Mouse (Mus musculus) MN1 (cell line): ENCODE data around the gene Tlr2.
"Not testable (repeated sequence)": the region's sequence is repeated elsewhere in the genome, so short reads cannot be mapped to it uniquely, and the experiment has no call there.

Experiments
- DNase-seq: peaks from one replicate; pipeline ENCODE4 v3.0.0-alpha.2; 2016; ENCODE audit warnings: low spot score

The Tlr2 gene

DNA sequence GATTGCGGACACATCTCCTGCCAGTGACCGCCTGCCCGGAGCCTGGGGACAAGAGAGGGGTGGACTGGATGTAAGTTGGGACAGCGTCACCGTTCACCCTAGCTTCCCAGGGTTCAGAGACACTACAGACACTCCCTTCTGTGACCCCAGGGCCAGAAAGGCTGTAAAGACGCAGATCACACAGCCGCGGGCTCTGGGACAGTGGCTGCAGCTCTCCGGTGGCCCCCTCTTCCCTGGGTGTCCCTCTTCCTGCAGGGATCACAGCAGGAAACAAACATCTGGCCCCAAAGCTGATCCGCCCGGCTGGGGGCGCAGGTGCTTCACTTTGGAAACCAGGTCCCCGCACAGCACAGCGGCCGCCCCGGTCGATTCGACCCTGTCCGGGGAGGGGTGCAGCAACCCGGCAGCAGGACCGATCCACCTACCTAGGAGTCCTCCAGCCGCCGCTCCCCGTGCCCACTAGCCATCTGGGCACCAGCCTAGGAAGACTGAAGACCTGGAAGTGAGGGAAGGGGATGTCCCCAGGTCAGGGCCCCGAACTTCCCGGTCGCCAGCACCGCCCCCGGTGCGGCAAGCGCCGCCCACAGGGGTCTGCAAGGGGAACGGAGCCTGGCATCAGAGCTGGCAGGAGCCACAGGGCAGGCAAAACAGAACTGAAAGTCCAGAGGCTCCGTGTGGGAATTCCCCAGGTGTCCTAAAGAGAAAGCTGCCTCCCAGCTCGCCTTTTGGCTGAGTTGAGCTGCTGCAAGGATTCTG is at the start of gene Tlr2:
Gene Tlr2, minus strand, starts transcription at position 673 of the 756 bp plus-strand sequence.
- DNase-seq: peak; percentile 42

DNA sequence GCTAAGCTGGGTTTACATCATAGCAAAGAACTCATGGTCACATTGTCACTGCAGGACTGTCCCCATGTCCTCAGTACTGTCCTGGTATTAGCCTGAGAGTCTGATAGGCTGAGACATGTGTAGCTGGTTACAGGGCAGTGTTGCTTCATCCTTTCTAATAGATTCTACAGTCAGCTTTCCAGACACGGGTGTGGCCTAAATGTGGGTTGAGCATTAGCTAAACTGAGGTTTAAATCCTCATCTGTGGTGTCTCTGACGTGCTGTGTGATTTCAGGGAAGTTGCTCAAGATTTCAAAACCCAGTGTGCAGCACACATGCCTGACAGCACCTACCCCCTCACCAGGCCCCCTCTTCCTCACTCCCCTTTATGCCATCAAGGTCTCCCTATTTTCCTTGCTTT is 43.6 kb upstream of the Tlr2 start:
- no peak for DNase-seq

DNA sequence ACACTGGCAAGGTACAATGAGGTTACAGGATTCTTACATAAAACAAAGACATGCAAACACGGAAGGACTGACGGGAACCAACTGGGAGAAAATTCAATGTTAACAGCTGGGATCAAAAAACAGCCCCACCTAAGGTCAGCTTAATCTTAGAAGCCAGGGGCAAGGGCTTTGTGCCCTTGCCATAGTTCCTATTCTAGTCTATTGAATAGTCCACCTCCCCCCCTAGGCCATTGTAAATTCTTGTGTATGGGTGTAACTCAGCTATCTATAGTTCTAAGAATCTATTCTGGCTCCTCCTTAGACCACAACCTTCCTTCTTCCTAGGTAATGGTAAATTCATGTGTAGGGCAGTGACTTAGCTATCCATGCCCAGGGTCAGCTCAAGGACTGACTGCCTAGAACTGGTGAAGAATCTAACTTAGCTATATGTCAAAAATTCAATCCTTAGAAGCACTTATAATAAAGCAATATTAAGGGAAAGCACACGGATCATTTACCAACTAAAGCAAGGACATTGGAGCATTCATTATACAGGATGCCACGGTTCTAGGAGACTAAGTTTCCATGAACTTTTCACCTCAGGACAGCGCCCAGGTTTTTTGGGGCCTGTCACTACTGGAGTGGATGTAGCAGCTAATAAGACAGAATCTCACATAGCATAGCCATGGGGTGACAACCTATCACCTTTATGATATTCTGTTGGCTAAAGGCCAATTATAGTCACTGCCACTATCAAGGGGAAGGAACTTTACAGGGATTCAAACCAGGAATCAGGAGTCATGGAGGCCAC is 37.9 kb upstream of the Tlr2 start:
- not testable (repeated sequence) for DNase-seq

- DNase-seq: no peak
Observed at GRCm38 (mm10) chr3:83878801-83879200, 37.2 kb upstream of the Tlr2 start.

DNA sequence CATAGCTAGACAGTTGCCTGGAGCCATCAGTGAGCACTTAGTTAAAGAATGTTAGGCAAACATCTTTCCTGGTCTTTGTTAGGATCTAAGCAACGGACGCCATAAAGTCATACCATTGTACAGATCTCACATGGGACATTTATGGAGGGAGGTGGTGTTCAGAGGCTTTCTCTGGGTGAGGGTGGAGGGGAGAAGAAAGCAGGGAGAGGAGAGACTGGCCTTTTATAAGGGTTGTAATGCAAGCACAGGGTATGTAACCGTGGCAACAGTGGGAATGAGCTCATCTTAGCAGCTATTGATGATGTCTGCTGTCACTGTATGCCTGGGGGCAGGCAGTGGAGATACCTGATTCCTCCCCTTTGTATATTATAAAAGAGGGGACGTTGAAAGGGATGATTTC is 34.7 kb upstream of the Tlr2 start:
- DNase-seq: no peak

DNA sequence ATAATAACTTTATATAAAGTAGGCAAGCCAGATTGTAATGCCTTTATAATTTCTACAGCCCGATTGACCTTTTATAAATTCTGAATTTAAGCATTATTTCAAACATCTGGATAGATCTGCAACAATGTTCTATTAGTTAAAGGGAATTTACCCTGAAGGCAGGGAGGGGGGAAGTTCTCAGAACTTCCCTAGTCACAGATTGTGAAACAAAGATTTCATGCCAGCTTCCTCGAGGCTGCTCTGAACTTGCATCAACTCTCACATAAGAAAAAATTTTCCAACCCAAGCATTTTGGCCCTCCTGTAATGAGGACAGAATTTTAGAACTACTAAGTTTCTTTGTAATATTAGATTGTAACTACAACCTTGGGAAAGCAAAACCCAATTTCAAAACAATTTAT is 33.5 kb upstream of the Tlr2 start:
- DNase-seq: not testable (repeated sequence)

DNA sequence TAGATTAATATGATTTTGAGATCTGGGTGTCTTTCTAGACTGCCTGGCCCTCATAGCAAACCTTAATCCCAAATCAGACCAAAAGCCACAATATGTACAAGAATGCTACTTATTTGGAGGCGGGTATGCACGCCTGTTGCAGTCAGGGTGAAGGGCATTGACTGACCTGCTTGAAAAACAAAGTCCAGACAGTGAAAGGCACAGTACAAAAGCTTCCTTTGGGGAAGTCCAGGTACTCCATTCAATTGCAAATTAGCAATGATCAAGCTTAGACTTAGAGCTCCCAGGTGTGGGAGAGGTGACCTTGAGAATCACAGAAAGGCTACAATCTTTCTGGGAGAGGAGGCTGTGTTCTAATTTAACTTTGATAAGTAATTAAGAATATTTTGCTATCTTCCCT is 31.3 kb upstream of the Tlr2 start:
- not testable (repeated sequence) for DNase-seq

DNA sequence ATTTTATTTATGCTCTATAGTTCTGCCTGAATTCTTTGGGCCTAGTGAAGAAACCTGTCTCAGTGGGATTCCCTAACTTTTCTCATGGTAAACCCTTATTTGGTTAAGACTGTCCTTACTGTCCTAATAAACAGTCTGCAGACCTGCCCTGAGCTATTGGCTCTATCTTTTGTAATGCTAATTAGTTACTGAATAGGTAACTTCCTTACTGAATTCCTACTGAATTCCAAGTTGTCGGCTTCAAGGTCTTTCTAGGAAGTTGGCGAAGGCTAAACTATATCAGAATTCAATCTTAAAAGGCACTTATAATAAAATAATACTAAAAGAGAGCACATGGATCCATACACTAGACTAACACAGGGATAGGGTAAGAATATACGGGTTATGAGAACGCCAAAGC is 30.4 kb upstream of the Tlr2 start:
- not testable (repeated sequence) for DNase-seq

DNA sequence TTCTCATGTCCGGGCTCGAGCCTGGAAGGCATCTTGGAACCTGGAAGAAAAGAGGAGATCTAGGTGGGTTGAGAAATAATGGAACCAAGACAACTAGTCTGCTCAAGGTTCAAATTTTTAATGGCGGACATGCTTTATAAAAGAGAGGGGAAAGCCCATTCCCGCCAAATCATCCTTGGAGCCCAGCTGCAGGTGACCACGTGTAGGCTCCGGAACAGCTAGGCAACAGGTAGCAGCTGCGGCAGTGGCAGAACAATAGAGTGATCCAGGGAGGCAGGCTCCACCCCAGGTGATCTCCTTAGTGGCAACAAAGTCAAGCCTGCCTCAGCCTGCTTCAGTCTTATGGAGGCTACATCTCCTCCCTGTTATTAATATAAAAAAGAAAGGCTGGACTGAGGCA is 30.0 kb upstream of the Tlr2 start:
- DNase-seq: not testable (repeated sequence)

- DNase-seq: no peak
Observed at GRCm38 (mm10) chr3:83869776-83870175, 28.2 kb upstream of the Tlr2 start.

DNA sequence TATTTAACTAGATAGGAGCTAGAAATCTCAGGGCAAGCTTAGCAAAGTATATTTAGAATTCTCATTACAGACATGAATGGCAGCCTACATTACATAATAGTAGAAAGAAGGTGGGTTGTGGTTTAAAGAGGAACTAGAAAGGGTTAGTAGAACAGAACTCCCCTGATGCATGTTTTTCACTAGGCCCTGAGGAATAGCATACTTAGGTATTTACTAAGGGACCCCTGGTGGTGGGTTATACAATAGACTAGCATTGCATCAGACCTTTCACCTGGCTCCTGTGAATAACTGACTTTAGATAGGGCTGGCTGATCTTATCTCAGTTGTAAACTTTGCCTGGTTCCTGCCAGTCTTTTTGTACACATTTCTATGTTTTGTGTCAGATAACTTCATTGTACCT is 25.5 kb upstream of the Tlr2 start:
- not testable (repeated sequence) for DNase-seq

- DNase-seq: no peak
Observed at GRCm38 (mm10) chr3:83865216-83865615, 23.6 kb upstream of the Tlr2 start.

DNA sequence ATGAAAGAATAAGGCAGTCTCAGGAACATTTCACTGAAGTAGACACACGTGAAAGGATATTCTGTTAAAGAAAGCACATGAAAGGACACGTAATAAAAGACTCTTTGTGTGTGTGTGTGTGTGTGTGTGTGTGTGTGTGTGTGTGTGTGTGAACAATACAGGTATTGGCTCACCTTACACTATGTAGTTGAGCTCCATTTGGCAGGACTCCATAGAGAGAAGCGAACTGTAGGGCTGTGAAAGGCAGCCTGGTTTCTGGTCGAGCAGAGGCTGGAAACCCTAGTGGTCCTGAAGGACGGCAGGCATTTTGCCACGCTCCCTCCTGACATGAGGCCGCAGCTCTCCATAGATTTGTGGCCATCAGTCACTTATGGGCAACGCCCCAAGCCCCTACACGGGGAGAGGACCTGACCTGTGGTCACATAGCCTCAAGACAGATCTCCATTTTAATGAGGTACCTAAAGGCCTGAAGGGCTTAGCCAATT is 22.5 kb upstream of the Tlr2 start:
- no peak for DNase-seq

GRCm38 (mm10) chr3:83862956-83863355 is 21.4 kb upstream of the Tlr2 start:
- no peak for DNase-seq

- DNase-seq: no peak
Observed at GRCm38 (mm10) chr3:83859595-83859994, 18.0 kb upstream of the Tlr2 start.

DNA sequence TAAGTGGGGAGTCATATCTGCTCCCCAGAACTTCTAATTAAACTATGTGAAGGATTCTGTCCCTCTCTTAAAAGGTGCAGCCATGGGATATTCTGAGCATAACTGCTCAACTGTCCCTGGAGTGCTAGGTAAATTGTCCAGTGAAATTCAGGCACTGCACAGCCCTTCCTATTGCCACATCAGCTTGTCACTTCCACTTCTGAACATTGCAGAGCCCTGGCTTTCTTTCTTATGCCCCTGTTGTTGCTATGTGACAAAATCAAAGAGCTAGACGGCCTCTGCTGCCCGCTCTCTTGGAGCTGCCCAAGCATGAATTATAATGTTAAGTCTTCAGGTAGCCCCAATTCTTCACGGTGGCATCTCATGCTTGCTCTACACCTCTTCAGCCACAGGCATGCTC is 17.5 kb upstream of the Tlr2 start:
- DNase-seq: no peak

DNA sequence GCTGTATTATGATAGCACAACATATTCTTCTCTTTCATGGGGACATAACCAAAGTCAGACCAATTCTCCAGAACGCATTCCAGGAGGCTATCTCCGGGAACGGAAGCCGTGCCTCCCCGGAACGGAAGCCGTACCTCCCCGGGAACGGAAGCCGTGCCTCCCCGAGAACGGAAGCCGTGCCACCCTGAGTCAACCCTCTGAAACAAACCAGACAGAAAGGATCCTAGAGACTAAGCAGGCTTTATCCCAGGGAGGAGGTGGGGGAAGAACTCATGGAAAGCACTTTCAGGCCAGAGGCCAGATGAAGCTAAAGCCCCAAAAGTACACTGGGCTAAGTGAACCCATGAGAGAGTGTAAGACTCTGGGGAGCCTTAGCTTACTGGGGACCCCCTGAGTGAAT is 16.1 kb upstream of the Tlr2 start:
- no peak for DNase-seq

- DNase-seq: no peak
Observed at GRCm38 (mm10) chr3:83855643-83856042, 14.1 kb upstream of the Tlr2 start.

- DNase-seq: no peak
Observed at GRCm38 (mm10) chr3:83849341-83849740, 7.8 kb upstream of the Tlr2 start.

GRCm38 (mm10) chr3:83844766-83845520 is 3.4 kb upstream of the Tlr2 start:
- DNase-seq: no peak

DNA sequence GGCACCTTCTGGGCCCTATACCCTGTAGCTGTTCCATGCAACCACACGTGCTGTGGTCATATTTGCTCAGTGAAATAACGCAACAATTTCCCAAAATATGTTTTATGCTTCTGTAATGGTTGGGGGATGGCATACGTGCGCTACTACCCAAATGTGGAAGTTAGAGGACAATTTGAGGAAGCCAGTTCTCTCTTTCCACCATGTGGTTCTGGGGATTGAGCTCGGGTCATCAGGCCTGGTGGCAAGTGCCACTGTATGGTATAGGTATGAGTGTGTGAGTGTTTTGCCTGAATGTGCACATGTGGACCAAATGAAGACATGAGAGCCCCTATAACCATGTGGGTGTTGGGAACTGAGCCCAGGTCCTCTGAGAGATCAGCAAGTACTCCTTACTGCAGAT is 2.1 kb downstream of the Tlr2 start:
- DNase-seq: no peak

GRCm38 (mm10) chr3:83836685-83837084 is 4.9 kb downstream of the Tlr2 start:
- DNase-seq: no peak
